14 mouse cellular contexts compared by ENCODE assay signal in the genomic region with DNA sequence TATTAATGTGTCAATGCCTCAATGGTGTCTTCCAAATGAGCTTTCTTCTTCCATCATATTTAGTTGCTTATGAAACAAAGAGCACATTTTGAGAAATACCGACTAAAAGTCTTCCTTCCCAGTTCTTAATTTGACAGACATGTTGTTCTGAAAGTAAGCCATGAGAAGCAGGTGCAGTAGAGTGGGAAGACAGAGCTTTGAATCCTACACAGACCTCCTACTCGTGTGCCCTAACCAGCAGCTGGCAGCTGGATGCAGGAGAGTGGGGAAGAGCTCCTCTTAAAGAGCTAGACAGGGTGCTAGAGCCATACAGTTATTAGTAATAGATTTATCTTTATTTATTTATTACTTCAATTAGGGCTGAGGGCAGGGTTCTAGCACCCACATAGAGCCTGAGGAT.
"Had no signal": no experiment of that assay in that cellular context is flagged by ENCODE, and none has a peak within 500 bp of the region (broad histone marks: within the 10 kb centered on the region; RNA-seq: fewer than 3 reads in every experiment).

No protein-coding gene starts in this region.

- H3K4me3 ChIP-seq: kidney, embryonic 15.5 days; limb, embryonic 13.5 days; midbrain, embryonic 13.5 days; neural tube, embryonic 12.5 days had no signal

- H3K27me3 ChIP-seq: kidney, embryonic 15.5 days; limb, embryonic 13.5 days; midbrain, embryonic 13.5 days; neural tube, embryonic 12.5 days had no signal

- H3K36me3 ChIP-seq: kidney, embryonic 15.5 days; limb, embryonic 13.5 days; midbrain, embryonic 13.5 days; neural tube, embryonic 12.5 days had no signal

- H3K9ac ChIP-seq: kidney, embryonic 15.5 days; limb, embryonic 13.5 days; liver, embryonic 14.5 days; midbrain, embryonic 13.5 days; neural tube, embryonic 12.5 days had no signal

- DNase-seq: kidney, adult 2 months; kidney, postnatal 14 days; left cerebral cortex, postnatal 4 days; lung, adult 18-20 months; right cerebral cortex, postnatal 14 days; thymus, adult 18-20 months; thymus, postnatal 14 days had no signal

- H3K9me3 ChIP-seq: kidney, embryonic 15.5 days; limb, embryonic 13.5 days; midbrain, embryonic 13.5 days; neural tube, embryonic 12.5 days had no signal

- H3K4me2 ChIP-seq: kidney, embryonic 15.5 days; limb, embryonic 13.5 days; midbrain, embryonic 13.5 days; neural tube, embryonic 12.5 days had no signal

- ATAC-seq: intestine, embryonic 16.5 days; midbrain, embryonic 13.5 days had no signal

- H3K27ac ChIP-seq: kidney, embryonic 15.5 days; limb, embryonic 13.5 days; liver, embryonic 14.5 days; midbrain, embryonic 13.5 days; neural tube, embryonic 12.5 days; stomach, postnatal 0 days had no signal
